Mouse (Mus musculus) limb, embryonic 14.5 days (tissue): Measurements from ENCODE around the gene Mfap3l. TPM values are rescaled to one million over a fixed set of nuclear protein-coding genes. Genes with fewer than 3 reads are reported as not detected.

Experiments
- ATAC-seq: fragments of 200-750 bp; cut with Nextera tagmentation; 2 replicates; pipeline ENCODE4 v1.8.0; 2017; ENCODE audit warnings: low read depth, moderate number of reproducible peaks, moderate TSS enrichment; ENCODE audit not compliant: low FRiP score
- DNase-seq: peaks from one replicate; pipeline ENCODE4 v3.0.0-alpha.2; 2015; ENCODE audit warnings: low spot score
- H3K27ac ChIP-seq: fragments of 300-500 bp; sonication (generic); replicated peaks from 2 replicates; pipeline ENCODE4 v1.5.1; 2014; ENCODE audit warnings: low read depth, mild to moderate bottlenecking, low read length, moderate library complexity, mixed read lengths
- H3K27me3 ChIP-seq: fragments of 300-500 bp; sonication (generic); 2 replicates; pipeline ENCODE4 v1.6.1; 2014; ENCODE audit warnings: low read length, mixed read lengths; ENCODE audit not compliant: control insufficient read depth, insufficient read depth
- H3K36me3 ChIP-seq: fragments of 300-500 bp; sonication (generic); 2 replicates; pipeline ENCODE4 v1.6.1; 2014; ENCODE audit warnings: mild to moderate bottlenecking, low read length, moderate library complexity, mixed read lengths; ENCODE audit not compliant: control insufficient read depth, insufficient read depth
- H3K4me1 ChIP-seq: fragments of 300-500 bp; sonication (generic); 2 replicates; pipeline ENCODE4 v1.6.1; 2014; ENCODE audit warnings: antibody characterized with exemption, low read length, mixed read lengths; ENCODE audit not compliant: control insufficient read depth, insufficient read depth
- H3K4me2 ChIP-seq: fragments of 300-500 bp; sonication (generic); replicated peaks from 2 replicates; pipeline ENCODE4 v1.6.1; 2014; ENCODE audit warnings: low read depth, mild to moderate bottlenecking, low read length, moderate library complexity; ENCODE audit not compliant: severe bottlenecking
- H3K4me3 ChIP-seq: fragments of 300-500 bp; sonication (generic); replicated peaks from 2 replicates; pipeline ENCODE4 v1.5.1; 2014; ENCODE audit warnings: low read length
- H3K9ac ChIP-seq: fragments of 300-500 bp; sonication (generic); 2 replicates; pipeline ENCODE4 v1.6.1; 2014; ENCODE audit warnings: mild to moderate bottlenecking, low read depth, low read length, moderate library complexity; ENCODE audit not compliant: severe bottlenecking
- H3K9me3 ChIP-seq: fragments of 300-500 bp; sonication (generic); 2 replicates; pipeline ENCODE4 v1.6.1; 2016; ENCODE audit warnings: low read length; ENCODE audit not compliant: control insufficient read depth
- POLR2A ChIP-seq: fragments of 200-500 bp; IDR thresholded peaks from 2 replicates; pipeline ENCODE4 v1.8.0; 2012; ENCODE audit warnings: inconsistent platforms, mild to moderate bottlenecking, moderate library complexity, borderline replicate concordance; ENCODE audit not compliant: insufficient read depth, insufficient read length; ENCODE audit errors: extremely low read depth
- WGBS: fragments of 180-500 bp; shearing (Covaris S2); extraction: QIAGEN DNeasy Blood & Tissue Kit; methylation state at CpG from one replicate; pipeline ENCODE4 v1.1.7; 2014; 5-methylcytosine and 5-hydroxymethylcytosine counted together
- polyA plus RNA-seq, 2 experiments: library from polyadenylated mRNA; depleted of rRNA in 1 of 2; stranded (reverse) in 1 of 2; unstranded in 1 of 2; fragments of >200 nt; fragmentation: Nextera tagmentation in 1 of 2; extraction: Ambion mirVana in 1 of 2; gene quantifications; 2 replicates each; pipeline versions ENCODE4 v1.2.1 to v1.2.3; 2012 to 2014

Gene Mfap3l
- polyA plus RNA-seq, 2 experiments: 2.6 to 4.0 TPM

DNA sequence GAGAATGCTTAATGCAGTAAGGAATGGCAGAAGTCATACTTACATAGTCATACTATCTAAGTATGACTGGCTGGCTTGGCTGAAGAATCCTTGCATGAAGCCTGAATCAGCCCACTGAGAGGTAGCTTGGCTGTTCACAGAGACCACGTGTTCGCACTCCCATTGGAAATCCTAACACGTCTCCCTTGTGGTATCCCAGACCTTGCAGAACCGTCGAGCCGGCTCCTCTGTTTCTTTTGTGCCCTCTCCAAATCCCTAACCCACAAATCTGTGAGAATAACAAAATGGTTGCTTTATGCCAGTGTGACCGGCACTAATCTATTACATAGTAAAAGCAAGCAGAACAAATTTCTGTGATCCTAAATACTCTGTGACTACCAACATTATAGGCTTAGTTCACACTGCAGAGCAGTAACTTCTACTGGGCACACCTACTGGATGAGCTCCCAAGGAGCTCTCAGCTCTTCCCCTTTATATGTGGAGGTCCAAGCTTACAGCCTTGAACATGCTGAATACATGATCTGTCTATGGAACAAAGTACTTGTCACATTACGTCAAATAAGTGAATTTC lies 79.0 kb downstream of the Mfap3l start:
- Histone ChIP-seq H3K27ac (no peak overlapping the region), H3K9ac (no peak overlapping the region), H3K9me3 (no peaks in the 10 kb centered on the region), H3K4me2 (no peak overlapping the region), H3K4me3 (no peak overlapping the region), H3K4me1 (no peaks in the 10 kb centered on the region), H3K36me3 (no peaks in the 10 kb centered on the region), H3K27me3 (no peaks in the 10 kb centered on the region)
- ATAC-seq (no peak), DNase-seq (no peak)
- WGBS: 91% methylated on average over 8 of the region's 8 CpGs
- no peak for TF ChIP-seq POLR2A

DNA sequence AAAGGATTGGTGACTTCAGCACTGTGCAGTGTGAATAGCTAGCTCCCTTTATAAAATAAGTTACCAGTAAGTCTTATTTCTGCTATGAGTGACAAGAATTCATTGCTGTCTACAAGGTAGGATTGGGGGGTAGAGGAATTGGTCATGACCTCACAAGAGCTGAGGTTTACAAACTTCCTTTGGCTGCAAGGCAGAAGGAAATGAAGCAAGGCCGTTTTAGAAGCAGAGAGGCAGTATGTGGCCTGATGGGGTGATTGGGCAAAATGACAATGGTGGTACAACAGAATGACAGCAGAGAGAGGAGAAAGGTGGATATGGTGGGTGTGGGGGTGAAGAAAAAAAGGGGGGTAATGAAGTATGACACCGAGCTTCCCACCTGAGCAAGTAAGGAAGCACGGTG lies 82.1 kb downstream of the Mfap3l start:
- Histone ChIP-seq H3K27me3 (no peaks in the 10 kb centered on the region), H3K4me1 (no peaks in the 10 kb centered on the region), H3K27ac (no peak overlapping the region), H3K36me3 (no peaks in the 10 kb centered on the region), H3K4me3 (no peak overlapping the region), H3K9ac (no peak overlapping the region), H3K4me2 (no peak overlapping the region), H3K9me3 (no peaks in the 10 kb centered on the region)
- DNase-seq: no peak
- no peak for ATAC-seq
- 81% methylated on average over 3 of the region's 3 CpGs for WGBS
- TF ChIP-seq POLR2A: no peak

DNA sequence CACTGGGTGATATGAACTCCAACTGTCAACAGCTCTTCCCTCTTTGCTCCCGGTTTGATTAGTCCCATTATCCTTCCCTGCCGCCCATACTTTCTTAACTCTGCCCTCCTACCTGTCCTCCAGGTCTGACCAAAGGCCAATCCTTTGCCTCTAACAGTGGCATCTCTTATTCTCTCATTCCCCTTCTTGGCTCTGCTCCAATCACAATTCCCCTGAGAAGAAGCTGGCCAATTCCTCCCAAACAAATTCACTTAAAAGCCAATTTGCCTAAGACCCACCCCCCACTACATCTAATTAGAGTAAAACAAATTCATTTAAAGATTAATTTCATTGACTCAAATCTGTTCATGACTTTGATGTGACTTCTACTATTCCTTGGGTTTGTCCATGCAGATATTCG lies 86.1 kb downstream of the Mfap3l start:
- no peaks in the 10 kb centered on the region for H3K4me1 ChIP-seq
- no peak overlapping the region for H3K27ac ChIP-seq
- 79% methylated on average over 3 of the region's 3 CpGs for WGBS
- ATAC-seq (no peak), DNase-seq (no peak)
- H3K4me3 ChIP-seq: no peak overlapping the region
- no peak overlapping the region for H3K4me2 ChIP-seq
- no peak for TF ChIP-seq POLR2A
- no peaks in the 10 kb centered on the region for H3K9me3 ChIP-seq
- no peaks in the 10 kb centered on the region for H3K36me3 ChIP-seq
- H3K9ac ChIP-seq: no peak overlapping the region
- H3K27me3 ChIP-seq: no peaks in the 10 kb centered on the region

Other genes starting within 250 kb of the Mfap3l start
- not detected in 2 replicates for gene Gm10283, start 129.6 kb upstream of the Mfap3l start, polyA plus RNA-seq (2012; rRNA removed)
- not detected in 2 replicates for gene Gm10283, start 129.6 kb upstream of the Mfap3l start, polyA plus RNA-seq (2014; fragmentation: Nextera tagmentation; extraction: Ambion mirVana)
- gene Aadat, start 126.9 kb upstream of the Mfap3l start, polyA plus RNA-seq (2012; rRNA removed): 0.49 and 0.55 TPM in 2 replicates
- 0.55 and 0.65 TPM in 2 replicates for gene Aadat, start 126.9 kb upstream of the Mfap3l start, polyA plus RNA-seq (2014; fragmentation: Nextera tagmentation; extraction: Ambion mirVana)